ENCODE assay signal across 8 mouse cellular contexts in genomic region chr6:83087926-83088260, GRCm38 (mm10). TPM values are rescaled to one million over a fixed set of nuclear protein-coding genes. Genes with fewer than 3 reads are reported as not detected.
DNase-seq lines count a peak whose midpoint lies in the region; ATAC-seq and TF ChIP-seq lines count a peak whose summit lies in the region.

No protein-coding gene starts in this region.

- H3K4me2 ChIP-seq in heart, embryonic 12.5 days: peak overlapping the region; percentile 68
- H3K4me2 ChIP-seq in heart, postnatal 0 days (ENCODE audit: low read depth, low read length): peak overlapping the region; percentile 56
- H3K4me2 ChIP-seq in liver, embryonic 15.5 days: peak overlapping the region; percentile 44; the same call in 1 of the 2 replicates

- no peak for ATAC-seq in heart, embryonic 12.5 days (ENCODE audit: insufficient number of reproducible peaks, low FRiP score)
- ATAC-seq in heart, postnatal 0 days (ENCODE audit: insufficient read depth, low read depth): no peak
- ATAC-seq in liver, embryonic 15.5 days (ENCODE audit: insufficient read depth): no peak
- ATAC-seq in cerebellum, adult (ENCODE audit: insufficient number of reproducible peaks, low FRiP score, low TSS enrichment): no peak
- no peak for ATAC-seq in erythroblast, adult 5-6 weeks (replicated peaks; ENCODE audit: low FRiP score, poor library complexity, severe bottlenecking)

- H3K9me3 ChIP-seq in heart, embryonic 12.5 days (replicated peaks): no peaks in the 10 kb centered on the region
- no peaks in the 10 kb centered on the region for H3K9me3 ChIP-seq in E14TG2a.4 (ENCODE audit: low read length)
- no peaks in the 10 kb centered on the region for H3K9me3 ChIP-seq in heart, postnatal 0 days (replicated peaks; ENCODE audit: control insufficient read depth, low read length)
- H3K9me3 ChIP-seq in liver, embryonic 15.5 days (replicated peaks): no peaks in the 10 kb centered on the region

- peak overlapping the region; percentile 39 for H3K4me3 ChIP-seq in heart, embryonic 12.5 days
- peak overlapping the region; percentile 62 for H3K4me3 ChIP-seq in E14TG2a.4 (replicated peaks; ENCODE audit: low read length)
- H3K4me3 ChIP-seq in heart, postnatal 0 days (ENCODE audit: low read depth, low read length): peak overlapping the region; percentile 39
- H3K4me3 ChIP-seq in liver, embryonic 15.5 days (replicated peaks): peak overlapping the region; percentile 17; the same call in 1 of the 2 replicates

- H3K27ac ChIP-seq in heart, embryonic 12.5 days (ENCODE audit: poor library complexity, severe bottlenecking): no peak overlapping the region
- H3K27ac ChIP-seq in heart, postnatal 0 days (ENCODE audit: low read depth): no peak overlapping the region
- H3K27ac ChIP-seq in liver, embryonic 15.5 days (replicated peaks): no peak overlapping the region

- no peak overlapping the region for H3K9ac ChIP-seq in heart, embryonic 12.5 days
- H3K9ac ChIP-seq in heart, postnatal 0 days (replicated peaks; ENCODE audit: low read depth, low read length): peak overlapping the region; percentile 40; the same call in 1 of the 2 replicates
- no peak overlapping the region for H3K9ac ChIP-seq in liver, embryonic 15.5 days

- H3K4me1 ChIP-seq in heart, embryonic 12.5 days (replicated peaks): peaks cover 25% of the 10 kb centered on the region
- peaks cover 30% of the 10 kb centered on the region for H3K4me1 ChIP-seq in E14TG2a.4 (replicated peaks; ENCODE audit: low read depth, low read length)
- H3K4me1 ChIP-seq in heart, postnatal 0 days (ENCODE audit: control insufficient read depth, insufficient read depth): 0 out of 2 replicates have a peak, but pooled peaks cover 15% of the 10 kb centered on the region
- H3K4me1 ChIP-seq in liver, embryonic 15.5 days (replicated peaks): peaks cover 12% of the 10 kb centered on the region; the same call in 1 of the 2 replicates

- H3K36me3 ChIP-seq in heart, embryonic 12.5 days: no peaks in the 10 kb centered on the region
- H3K36me3 ChIP-seq in E14TG2a.4 (ENCODE audit: insufficient read depth, low read length): peaks cover 1% of the 10 kb centered on the region; the same call in 1 of the 2 replicates
- no peaks in the 10 kb centered on the region for H3K36me3 ChIP-seq in heart, postnatal 0 days (replicated peaks; ENCODE audit: control insufficient read depth, insufficient read depth, low read length)
- no peaks in the 10 kb centered on the region for H3K36me3 ChIP-seq in liver, embryonic 15.5 days (replicated peaks)

- peaks cover 82% of the 10 kb centered on the region for H3K27me3 ChIP-seq in heart, embryonic 12.5 days (replicated peaks)
- peaks cover 90% of the 10 kb centered on the region for H3K27me3 ChIP-seq in E14TG2a.4 (ENCODE audit: insufficient read depth, low read length)
- H3K27me3 ChIP-seq in heart, postnatal 0 days (ENCODE audit: control insufficient read depth, insufficient read depth, low read length): peaks cover 66% of the 10 kb centered on the region
- H3K27me3 ChIP-seq in liver, embryonic 15.5 days: peaks cover 98% of the 10 kb centered on the region

- no peak for TF ChIP-seq EP300 in heart, postnatal 0 days (IDR thresholded peaks at IDR 0.05; ENCODE audit: low read depth)

- TF ChIP-seq CTCF in E14TG2a.4 (conservative IDR thresholded peaks at IDR 0.05; ENCODE audit: low read length): no peak
- TF ChIP-seq CTCF in heart, postnatal 0 days (IDR thresholded peaks at IDR 0.05; ENCODE audit: low read depth): no peak

- WGBS in heart, embryonic 12.5 days: 11% methylated on average over 9 of the region's 9 CpGs
- 19% methylated on average over 9 of the region's 9 CpGs for WGBS in heart, postnatal 0 days
- WGBS in liver, embryonic 15.5 days (ENCODE audit: insufficient replicate concordance): 16% methylated on average over 9 of the region's 9 CpGs

- no peak for DNase-seq in heart, adult 11 months
- no peak for DNase-seq in heart, postnatal 0 days (ENCODE audit: low spot score)
- no peak for DNase-seq in frontal cortex, postnatal 10 days (ENCODE audit: low spot score in 2 of 2)

RNA-seq across cellular contexts. Expression of gene Lbx2, which starts 1.7 kb away (rescaled TPM):
- polyA plus RNA-seq in heart, embryonic 12.5 days (2016; fragmentation: Nextera tagmentation; extraction: Ambion mirVana): 0.36 TPM in 1 of 2 replicates, not detected in the other
- total RNA-seq in heart, postnatal 0 days (2014; rRNA removed; ENCODE audit: low replicate concordance): not detected in 2 replicates
- polyA plus RNA-seq in heart, postnatal 0 days (2015; fragmentation: Nextera tagmentation; extraction: Ambion mirVana): 0.59 and 0.64 TPM in 2 replicates
- 0.38 and 0.39 TPM in 2 replicates for polyA plus RNA-seq in liver, embryonic 15.5 days (2015; fragmentation: Nextera tagmentation; extraction: Ambion mirVana)
- total RNA-seq in erythroblast, adult 5-6 weeks (2015; ENCODE audit: low replicate concordance): not detected in 2 replicates
- total RNA-seq in erythroblast, adult 5-6 weeks (2017; ENCODE audit: low replicate concordance): not detected in 2 replicates

RNA-seq across cellular contexts. Expression of gene Pcgf1, which starts 10.2 kb away (rescaled TPM):
- polyA plus RNA-seq in heart, embryonic 12.5 days (2016; fragmentation: Nextera tagmentation; extraction: Ambion mirVana): 12.5 and 14.9 TPM in 2 replicates
- 12.1 and 14.8 TPM in 2 replicates for total RNA-seq in heart, postnatal 0 days (2014; rRNA removed; ENCODE audit: low replicate concordance)
- polyA plus RNA-seq in heart, postnatal 0 days (2015; fragmentation: Nextera tagmentation; extraction: Ambion mirVana): 13.2 and 14.7 TPM in 2 replicates
- 18.6 and 18.7 TPM in 2 replicates for polyA plus RNA-seq in liver, embryonic 15.5 days (2015; fragmentation: Nextera tagmentation; extraction: Ambion mirVana)
- 19.8 and 29.7 TPM in 2 replicates for total RNA-seq in erythroblast, adult 5-6 weeks (2015; ENCODE audit: low replicate concordance)
- total RNA-seq in erythroblast, adult 5-6 weeks (2017; ENCODE audit: low replicate concordance): 11.0 and 18.1 TPM in 2 replicates

RNA-seq across cellular contexts. Expression of gene Ccdc142, which starts 13.5 kb away (rescaled TPM):
- polyA plus RNA-seq in heart, embryonic 12.5 days (2016; fragmentation: Nextera tagmentation; extraction: Ambion mirVana): 1.3 and 1.9 TPM in 2 replicates
- 0.11 and 0.97 TPM in 2 replicates for total RNA-seq in heart, postnatal 0 days (2014; rRNA removed; ENCODE audit: low replicate concordance)
- polyA plus RNA-seq in heart, postnatal 0 days (2015; fragmentation: Nextera tagmentation; extraction: Ambion mirVana): 1.1 and 1.6 TPM in 2 replicates
- 0.93 and 1.0 TPM in 2 replicates for polyA plus RNA-seq in liver, embryonic 15.5 days (2015; fragmentation: Nextera tagmentation; extraction: Ambion mirVana)
- total RNA-seq in erythroblast, adult 5-6 weeks (2015; ENCODE audit: low replicate concordance): not detected in 2 replicates
- total RNA-seq in erythroblast, adult 5-6 weeks (2017; ENCODE audit: low replicate concordance): 0.98 TPM in 1 of 2 replicates, not detected in the other

RNA-seq across cellular contexts. Expression of gene Gm42688, which starts 13.5 kb away (rescaled TPM):
- polyA plus RNA-seq in heart, embryonic 12.5 days (2016; fragmentation: Nextera tagmentation; extraction: Ambion mirVana): 2.2 and 2.4 TPM in 2 replicates
- 2.4 and 3.4 TPM in 2 replicates for total RNA-seq in heart, postnatal 0 days (2014; rRNA removed; ENCODE audit: low replicate concordance)
- polyA plus RNA-seq in heart, postnatal 0 days (2015; fragmentation: Nextera tagmentation; extraction: Ambion mirVana): 1.1 and 1.4 TPM in 2 replicates
- 1.1 and 1.4 TPM in 2 replicates for polyA plus RNA-seq in liver, embryonic 15.5 days (2015; fragmentation: Nextera tagmentation; extraction: Ambion mirVana)
- 0.19 TPM in 1 of 2 replicates, not detected in the other for total RNA-seq in erythroblast, adult 5-6 weeks (2015; ENCODE audit: low replicate concordance)
- 0.94 TPM in 1 of 2 replicates, not detected in the other for total RNA-seq in erythroblast, adult 5-6 weeks (2017; ENCODE audit: low replicate concordance)

RNA-seq across cellular contexts. Expression of gene Tlx2, which starts 17.8 kb away (rescaled TPM):
- 0.18 and 0.24 TPM in 2 replicates for polyA plus RNA-seq in heart, embryonic 12.5 days (2016; fragmentation: Nextera tagmentation; extraction: Ambion mirVana)
- not detected in 2 replicates for total RNA-seq in heart, postnatal 0 days (2014; rRNA removed; ENCODE audit: low replicate concordance)
- polyA plus RNA-seq in heart, postnatal 0 days (2015; fragmentation: Nextera tagmentation; extraction: Ambion mirVana): not detected in 2 replicates
- not detected in 2 replicates for polyA plus RNA-seq in liver, embryonic 15.5 days (2015; fragmentation: Nextera tagmentation; extraction: Ambion mirVana)
- total RNA-seq in erythroblast, adult 5-6 weeks (2015; ENCODE audit: low replicate concordance): not detected in 2 replicates
- not detected in 2 replicates for total RNA-seq in erythroblast, adult 5-6 weeks (2017; ENCODE audit: low replicate concordance)
